ENCODE assay signal across 14 mouse cellular contexts in the genomic region with DNA sequence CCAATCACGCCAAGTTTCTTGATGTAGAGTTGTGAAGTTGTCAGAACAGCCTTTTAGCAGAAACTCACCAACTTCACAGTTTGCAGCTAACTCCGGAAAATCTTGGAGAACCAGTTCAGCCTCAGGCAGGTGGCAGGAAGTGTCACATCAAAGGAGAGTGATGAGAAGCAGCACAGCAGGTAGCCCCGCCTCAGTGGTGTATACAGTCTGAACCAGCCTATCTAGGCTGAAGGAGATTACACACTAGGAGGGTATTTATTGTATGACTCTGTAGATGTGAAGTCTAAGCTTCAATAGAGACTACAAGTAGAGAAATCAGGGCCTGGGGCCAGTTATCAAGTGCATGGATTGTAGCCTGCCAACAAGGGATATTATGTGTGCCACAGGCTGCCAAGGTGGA. TPM values are rescaled to one million over a fixed set of nuclear protein-coding genes. Genes with fewer than 3 reads are reported as not detected.
DNase-seq lines count a peak whose midpoint lies in the region; ATAC-seq lines count a peak whose summit lies in the region.
"Had no signal": no experiment of that assay in that cellular context is flagged by ENCODE, and none has a peak within 500 bp of the region (broad histone marks: within the 10 kb centered on the region; RNA-seq: fewer than 3 reads in every experiment).

No protein-coding gene starts in this region.

- H3K4me1 ChIP-seq in hindbrain, embryonic 11.5 days (replicated peaks; ENCODE audit: control insufficient read depth, insufficient read depth, low read length) = no peaks in the 10 kb centered on the region
- H3K4me1 ChIP-seq in hindbrain, embryonic 13.5 days (replicated peaks) = peaks cover 6% of the 10 kb centered on the region; the same call in 1 of the 2 replicates
- H3K4me1 ChIP-seq in limb, embryonic 13.5 days = peaks cover 19% of the 10 kb centered on the region
- 0 out of 2 replicates have a peak, but pooled peaks cover 5% of the 10 kb centered on the region for H3K4me1 ChIP-seq in stomach, embryonic 15.5 days
- H3K4me1 ChIP-seq: hindbrain, embryonic 15.5 days had no signal

- H3K4me3 ChIP-seq in hindbrain, embryonic 11.5 days (ENCODE audit: low read depth, low read length) = no peak overlapping the region
- no peak overlapping the region for H3K4me3 ChIP-seq in hindbrain, embryonic 13.5 days
- peak overlapping the region; percentile 14; the same call in 1 of the 2 replicates for H3K4me3 ChIP-seq in limb, embryonic 13.5 days
- H3K4me3 ChIP-seq in stomach, embryonic 15.5 days (replicated peaks) = peak overlapping the region; percentile 35
- H3K4me3 ChIP-seq: hindbrain, embryonic 15.5 days; neural tube, embryonic 12.5 days had no signal

- no peaks in the 10 kb centered on the region for H3K9me3 ChIP-seq in hindbrain, embryonic 11.5 days (ENCODE audit: control insufficient read depth, low read length)
- H3K9me3 ChIP-seq in hindbrain, embryonic 13.5 days = no peaks in the 10 kb centered on the region
- H3K9me3 ChIP-seq in limb, embryonic 13.5 days = no peaks in the 10 kb centered on the region
- no peaks in the 10 kb centered on the region for H3K9me3 ChIP-seq in stomach, embryonic 15.5 days
- H3K9me3 ChIP-seq: hindbrain, embryonic 15.5 days; neural tube, embryonic 12.5 days had no signal

- no peak overlapping the region for H3K4me2 ChIP-seq in hindbrain, embryonic 11.5 days (replicated peaks; ENCODE audit: low read depth, low read length)
- H3K4me2 ChIP-seq in hindbrain, embryonic 13.5 days = no peak overlapping the region
- peak overlapping the region; percentile 51 for H3K4me2 ChIP-seq in limb, embryonic 13.5 days (replicated peaks)
- peak overlapping the region; percentile 45 for H3K4me2 ChIP-seq in stomach, embryonic 15.5 days
- H3K4me2 ChIP-seq: neural tube, embryonic 12.5 days had no signal

- H3K36me3 ChIP-seq in hindbrain, embryonic 11.5 days (ENCODE audit: control insufficient read depth, insufficient read depth, low read length) = no peaks in the 10 kb centered on the region
- H3K36me3 ChIP-seq in hindbrain, embryonic 13.5 days = no peaks in the 10 kb centered on the region
- no peaks in the 10 kb centered on the region for H3K36me3 ChIP-seq in limb, embryonic 13.5 days
- H3K36me3 ChIP-seq in stomach, embryonic 15.5 days = no peaks in the 10 kb centered on the region
- H3K36me3 ChIP-seq: hindbrain, embryonic 15.5 days; neural tube, embryonic 12.5 days had no signal

- WGBS in hindbrain, embryonic 11.5 days = 49% methylated on average over 3 of the region's 3 CpGs
- 57% methylated on average over 3 of the region's 3 CpGs for WGBS in hindbrain, embryonic 13.5 days
- WGBS in limb, embryonic 13.5 days = 41% methylated on average over 3 of the region's 3 CpGs
- WGBS in stomach, embryonic 15.5 days = 37% methylated on average over 3 of the region's 3 CpGs

- no peaks in the 10 kb centered on the region for H3K27me3 ChIP-seq in hindbrain, embryonic 11.5 days (ENCODE audit: control insufficient read depth, insufficient read depth, low read length)
- 0 out of 2 replicates have a peak, but pooled peaks cover 4% of the 10 kb centered on the region for H3K27me3 ChIP-seq in hindbrain, embryonic 13.5 days
- H3K27me3 ChIP-seq in limb, embryonic 13.5 days = 0 out of 2 replicates have a peak, but pooled peaks cover 5% of the 10 kb centered on the region
- no peaks in the 10 kb centered on the region for H3K27me3 ChIP-seq in stomach, embryonic 15.5 days (replicated peaks)
- H3K27me3 ChIP-seq: hindbrain, embryonic 15.5 days; neural tube, embryonic 12.5 days had no signal

- H3K27ac ChIP-seq in hindbrain, embryonic 11.5 days (ENCODE audit: low read depth, low read length) = no peak overlapping the region
- H3K27ac ChIP-seq in hindbrain, embryonic 13.5 days = no peak overlapping the region
- H3K27ac ChIP-seq in limb, embryonic 13.5 days = no peak overlapping the region
- peak overlapping the region; percentile 78 for H3K27ac ChIP-seq in stomach, embryonic 15.5 days
- H3K27ac ChIP-seq: hindbrain, embryonic 15.5 days; neural tube, embryonic 12.5 days had no signal

- peak; percentile 1 for DNase-seq in hindbrain, embryonic 11.5 days (ENCODE audit: low spot score)
- peak; percentile 22 for DNase-seq in embryo, embryonic 10.5 days (ENCODE audit: low spot score)
- DNase-seq in heart, adult 9 months (ENCODE audit: low spot score in 2 of 2) = no peak
- no peak for DNase-seq in left cerebral cortex, adult 18-20 months (ENCODE audit: low spot score in 2 of 2)
- no peak for DNase-seq in natural killer cell, adult 2 months (ENCODE audit: low spot score in 2 of 2)
- DNase-seq: adrenal gland, adult 2 months; cerebellum, adult 2 months had no signal

- no peak for ATAC-seq in hindbrain, embryonic 11.5 days (ENCODE audit: low FRiP score)
- no peak for ATAC-seq in hindbrain, embryonic 13.5 days (ENCODE audit: low FRiP score)
- no peak for ATAC-seq in limb, embryonic 13.5 days (ENCODE audit: low FRiP score, low read depth)
- ATAC-seq in stomach, embryonic 15.5 days (ENCODE audit: insufficient read depth, low FRiP score, low read depth) = peak; percentile 76

- no peak overlapping the region for H3K9ac ChIP-seq in hindbrain, embryonic 11.5 days (ENCODE audit: low read depth, low read length)
- no peak overlapping the region for H3K9ac ChIP-seq in hindbrain, embryonic 13.5 days
- no peak overlapping the region for H3K9ac ChIP-seq in limb, embryonic 13.5 days
- no peak overlapping the region for H3K9ac ChIP-seq in stomach, embryonic 15.5 days
- H3K9ac ChIP-seq: hindbrain, embryonic 15.5 days; neural tube, embryonic 12.5 days had no signal

RNA-seq across cellular contexts. Expression of a gene that starts 7.2 kb away (rescaled TPM):
- not detected in 2 replicates for polyA plus RNA-seq in hindbrain, embryonic 11.5 days (2014; fragmentation: Nextera tagmentation; extraction: Ambion mirVana)
- not detected in 2 replicates for polyA plus RNA-seq in hindbrain, embryonic 13.5 days (2015; fragmentation: Nextera tagmentation; extraction: Ambion mirVana)
- 0.10 TPM in 1 of 2 replicates, not detected in the other for polyA plus RNA-seq in limb, embryonic 13.5 days (2015; fragmentation: Nextera tagmentation; extraction: Ambion mirVana)
- polyA plus RNA-seq in stomach, embryonic 15.5 days (2015; fragmentation: Nextera tagmentation; extraction: Ambion mirVana) = 1.7 and 2.3 TPM in 2 replicates
- under 1 TPM in 1 of 2 experiments, not detected in 1; 0.23 TPM for total RNA-seq in left cerebral cortex, adult 18-20 months (2021)
- total RNA-seq: granulocyte monocyte progenitor cell, adult 5-6 weeks; MEL had no signal
- polyA plus RNA-seq: hindbrain, embryonic 15.5 days; neural tube, embryonic 12.5 days had no signal

RNA-seq across cellular contexts. Expression of a gene that starts 25.5 kb away (rescaled TPM):
- 0.22 and 0.27 TPM in 2 replicates for polyA plus RNA-seq in hindbrain, embryonic 11.5 days (2014; fragmentation: Nextera tagmentation; extraction: Ambion mirVana)
- polyA plus RNA-seq in hindbrain, embryonic 13.5 days (2015; fragmentation: Nextera tagmentation; extraction: Ambion mirVana) = 0.13 TPM in 1 of 2 replicates, not detected in the other
- 0.11 TPM in 1 of 2 replicates, not detected in the other for polyA plus RNA-seq in limb, embryonic 13.5 days (2015; fragmentation: Nextera tagmentation; extraction: Ambion mirVana)
- 0.09 and 0.24 TPM in 2 replicates for polyA plus RNA-seq in stomach, embryonic 15.5 days (2015; fragmentation: Nextera tagmentation; extraction: Ambion mirVana)
- total RNA-seq in left cerebral cortex, adult 18-20 months (2021) = under 1 TPM in 1 of 2 experiments, not detected in 1; 0.23 TPM
- total RNA-seq: granulocyte monocyte progenitor cell, adult 5-6 weeks; MEL had no signal
- polyA plus RNA-seq: adrenal gland, adult 2 months; hindbrain, embryonic 15.5 days had no signal

RNA-seq across cellular contexts. Expression of a gene that starts 40.0 kb away (rescaled TPM):
- 93.1 and 93.9 TPM in 2 replicates for polyA plus RNA-seq in hindbrain, embryonic 11.5 days (2014; fragmentation: Nextera tagmentation; extraction: Ambion mirVana)
- 76.9 and 78.8 TPM in 2 replicates for polyA plus RNA-seq in hindbrain, embryonic 13.5 days (2015; fragmentation: Nextera tagmentation; extraction: Ambion mirVana)
- polyA plus RNA-seq in limb, embryonic 13.5 days (2015; fragmentation: Nextera tagmentation; extraction: Ambion mirVana) = 87.0 and 87.1 TPM in 2 replicates
- polyA plus RNA-seq in stomach, embryonic 15.5 days (2015; fragmentation: Nextera tagmentation; extraction: Ambion mirVana) = 85.6 and 91.3 TPM in 2 replicates
- total RNA-seq in left cerebral cortex, adult 18-20 months (2021) = 10 to 100 TPM; 30.7 to 31.7 TPM

RNA-seq across cellular contexts. Expression of a gene that starts 40.1 kb away (rescaled TPM):
- 14.3 and 15.4 TPM in 2 replicates for polyA plus RNA-seq in hindbrain, embryonic 11.5 days (2014; fragmentation: Nextera tagmentation; extraction: Ambion mirVana)
- polyA plus RNA-seq in hindbrain, embryonic 13.5 days (2015; fragmentation: Nextera tagmentation; extraction: Ambion mirVana) = 13.5 and 13.7 TPM in 2 replicates
- 11.7 and 14.0 TPM in 2 replicates for polyA plus RNA-seq in limb, embryonic 13.5 days (2015; fragmentation: Nextera tagmentation; extraction: Ambion mirVana)
- polyA plus RNA-seq in stomach, embryonic 15.5 days (2015; fragmentation: Nextera tagmentation; extraction: Ambion mirVana) = 6.0 and 7.0 TPM in 2 replicates
- 10 to 100 TPM; 12.8 to 13.3 TPM for total RNA-seq in left cerebral cortex, adult 18-20 months (2021)

Comparison
In these comparisons a context has a peak if more than half of its experiments do, and no peak if none do; other contexts are left out.
1. DNase-seq: peak in hindbrain, embryonic 11.5 days (single experiment) and embryo, embryonic 10.5 days (single experiment); none in heart, adult 9 months (0 of 2), left cerebral cortex, adult 18-20 months (0 of 2) and natural killer cell, adult 2 months (0 of 2).
2. H3K4me2 ChIP-seq: peak in limb, embryonic 13.5 days (single experiment) and stomach, embryonic 15.5 days (single experiment); none in hindbrain, embryonic 11.5 days (single experiment) and hindbrain, embryonic 13.5 days (single experiment).
3. H3K4me3 ChIP-seq: peak in limb, embryonic 13.5 days (single experiment) and stomach, embryonic 15.5 days (single experiment); none in hindbrain, embryonic 11.5 days (single experiment) and hindbrain, embryonic 13.5 days (single experiment).